Mouse (Mus musculus): ENCODE data around the gene Cdcp1.

DNA sequence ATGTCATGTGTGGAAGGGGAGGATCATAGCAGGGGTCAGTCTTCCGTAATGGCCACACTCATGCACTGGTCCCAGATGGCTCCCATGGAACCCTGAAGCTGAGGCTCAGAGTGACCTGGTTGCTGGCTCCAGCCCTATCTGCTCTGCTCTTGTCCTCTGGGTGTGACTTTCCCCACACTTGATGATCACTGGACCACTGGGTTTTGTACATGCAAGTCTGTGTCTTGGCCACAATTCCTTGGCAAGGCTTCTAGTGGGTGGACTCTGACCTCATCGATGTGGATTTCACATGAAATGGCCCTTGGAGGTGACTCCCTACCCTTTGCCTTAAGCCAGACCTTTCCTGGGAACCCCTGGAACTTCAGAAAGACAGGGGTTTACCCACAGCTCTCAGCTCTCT, 62.7 kb downstream of the Cdcp1 start:
- no peak for TF ChIP-seq GATA1 (IDR thresholded peaks at IDR 0.05; ENCODE audit: low read length)
- no peak for TF ChIP-seq TAL1 (IDR thresholded peaks at IDR 0.05; ENCODE audit: low read length)

Data from erythroblast, embryonic 14.5 days (primary cell).